Mouse (Mus musculus): Measurements from ENCODE around the gene Phox2b. TPM values are rescaled to one million over a fixed set of nuclear protein-coding genes. Genes with fewer than 3 reads are reported as not detected.

The Phox2b gene
- total and polyA plus RNA-seq, 2 experiments: not detected

DNA sequence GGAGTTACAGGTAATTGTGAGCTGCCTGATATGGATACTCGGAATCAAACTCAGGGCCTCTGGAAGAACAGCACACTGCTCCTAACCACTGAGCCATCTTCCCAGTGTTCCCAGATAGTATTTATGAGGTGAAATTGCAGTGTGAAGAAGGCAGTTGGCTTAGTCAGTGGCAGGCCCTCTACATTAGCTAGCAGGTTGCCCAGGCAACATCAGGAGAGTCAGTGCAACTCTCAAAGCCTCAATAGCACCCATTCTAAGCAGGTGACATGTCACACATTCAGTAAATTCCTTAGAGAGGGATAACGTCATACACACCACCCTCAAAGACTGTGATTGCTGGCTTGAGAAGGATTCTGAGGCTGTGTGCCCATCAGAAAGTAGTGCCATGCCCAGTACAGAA lies 32.6 kb upstream of the Phox2b start:
- TF ChIP-seq POLR2A (IDR thresholded peaks at IDR 0.05; ENCODE audit: extremely low read depth, insufficient read depth, low read length) (no peak), CTCF (IDR thresholded peaks at IDR 0.05; ENCODE audit: low read depth, low read length) (no peak)
- 82% methylated on average over 2 of the region's 2 CpGs for WGBS

DNA sequence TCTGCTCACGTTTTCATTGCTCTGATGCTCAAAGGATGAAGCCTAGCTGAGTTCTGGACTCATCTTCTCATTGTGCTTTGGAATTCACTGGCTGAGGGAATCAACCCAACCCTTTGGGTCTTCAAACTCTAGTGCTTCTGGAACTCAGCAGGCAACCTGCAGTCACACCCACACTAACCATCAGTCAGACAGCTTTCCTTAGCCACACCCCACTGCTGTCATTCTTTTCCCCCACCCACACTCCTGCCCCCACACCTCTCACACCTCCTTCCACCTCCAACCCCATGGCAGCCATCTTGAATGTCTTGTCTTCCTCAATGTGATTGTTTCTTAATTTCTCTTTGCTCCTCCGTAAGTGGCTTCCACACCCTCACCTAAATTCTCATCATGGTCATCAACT lies 7.2 kb upstream of the Phox2b start:
- no peak overlapping the region for H3K4me3 ChIP-seq (ENCODE audit: insufficient read depth, low read depth, low read length)
- no peak for DNase-seq (ENCODE audit: extremely low read depth, low read depth, low spot score)
- H3K27ac ChIP-seq (replicated peaks; ENCODE audit: insufficient read depth, low read depth, low read length): no peak overlapping the region
- H3K27me3 ChIP-seq (ENCODE audit: control insufficient read depth, insufficient read depth, low read length): 0 out of 2 replicates have a peak, but pooled peaks cover 4% of the 10 kb centered on the region
- 75% methylated on average over 2 of the region's 2 CpGs for WGBS
- no peak overlapping the region for H3K9ac ChIP-seq (ENCODE audit: low read depth, low read length)
- no peak for TF ChIP-seq POLR2A (IDR thresholded peaks at IDR 0.05; ENCODE audit: extremely low read depth, insufficient read depth, low read length)
- no peak for TF ChIP-seq CTCF (IDR thresholded peaks at IDR 0.05; ENCODE audit: low read depth, low read length)
- H3K36me3 ChIP-seq (ENCODE audit: control insufficient read depth, insufficient read depth, low read length): no peaks in the 10 kb centered on the region
- H3K79me2 ChIP-seq (ENCODE audit: control insufficient read depth, insufficient read depth, low read length): no peaks in the 10 kb centered on the region
- no peaks in the 10 kb centered on the region for H3K4me1 ChIP-seq (ENCODE audit: control insufficient read depth, insufficient read depth, low read length)

More for the DNA sequence above, 32.6 kb upstream of the Phox2b start:
- Histone ChIP-seq H3K27ac (replicated peaks; ENCODE audit: insufficient read depth, low read depth, low read length) (no peak overlapping the region), H3K4me3 (ENCODE audit: insufficient read depth, low read depth, low read length) (no peak overlapping the region), H3K36me3 (ENCODE audit: control insufficient read depth, insufficient read depth, low read length) (no peaks in the 10 kb centered on the region), H3K79me2 (ENCODE audit: control insufficient read depth, insufficient read depth, low read length) (no peaks in the 10 kb centered on the region), H3K27me3 (ENCODE audit: control insufficient read depth, insufficient read depth, low read length) (no peaks in the 10 kb centered on the region), H3K9ac (ENCODE audit: low read depth, low read length) (no peak overlapping the region), H3K4me1 (ENCODE audit: control insufficient read depth, insufficient read depth, low read length) (no peaks in the 10 kb centered on the region)
- no peak for DNase-seq (ENCODE audit: extremely low read depth, low read depth, low spot score)

DNA sequence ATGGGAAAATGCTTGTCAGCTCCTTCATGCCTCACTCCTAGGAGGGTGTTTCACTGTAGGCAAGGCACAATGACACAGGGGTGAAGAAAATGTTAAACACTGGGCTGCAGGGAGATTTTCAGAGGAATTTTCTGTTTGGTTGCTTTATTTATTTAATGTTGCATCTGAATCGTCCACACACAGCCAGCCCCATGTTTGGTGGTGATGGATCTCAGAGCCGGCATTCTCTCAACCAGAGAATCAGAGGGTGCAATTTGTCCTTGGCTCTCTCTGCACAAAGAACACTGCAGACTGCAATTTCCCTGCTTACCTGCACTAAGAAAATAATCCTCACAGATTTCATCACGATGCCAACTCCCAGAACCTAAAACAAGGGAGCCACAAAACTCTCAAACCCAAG lies 3.9 kb upstream of the Phox2b start:
- Histone ChIP-seq H3K9ac (ENCODE audit: low read depth, low read length) (no peak overlapping the region), H3K27me3 (ENCODE audit: control insufficient read depth, insufficient read depth, low read length) (peaks cover 8% of the 10 kb centered on the region; the same call in 1 of the 2 replicates), H3K79me2 (ENCODE audit: control insufficient read depth, insufficient read depth, low read length) (no peaks in the 10 kb centered on the region), H3K4me1 (ENCODE audit: control insufficient read depth, insufficient read depth, low read length) (no peaks in the 10 kb centered on the region), H3K27ac (replicated peaks; ENCODE audit: insufficient read depth, low read depth, low read length) (no peak overlapping the region), H3K36me3 (ENCODE audit: control insufficient read depth, insufficient read depth, low read length) (no peaks in the 10 kb centered on the region), H3K4me3 (ENCODE audit: insufficient read depth, low read depth, low read length) (no peak overlapping the region)
- TF ChIP-seq CTCF (IDR thresholded peaks at IDR 0.05; ENCODE audit: low read depth, low read length) (no peak), POLR2A (IDR thresholded peaks at IDR 0.05; ENCODE audit: extremely low read depth, insufficient read depth, low read length) (no peak)
- WGBS: 8% methylated on average over 3 of the region's 3 CpGs
- no peak for DNase-seq (ENCODE audit: extremely low read depth, low read depth, low spot score)

DNA sequence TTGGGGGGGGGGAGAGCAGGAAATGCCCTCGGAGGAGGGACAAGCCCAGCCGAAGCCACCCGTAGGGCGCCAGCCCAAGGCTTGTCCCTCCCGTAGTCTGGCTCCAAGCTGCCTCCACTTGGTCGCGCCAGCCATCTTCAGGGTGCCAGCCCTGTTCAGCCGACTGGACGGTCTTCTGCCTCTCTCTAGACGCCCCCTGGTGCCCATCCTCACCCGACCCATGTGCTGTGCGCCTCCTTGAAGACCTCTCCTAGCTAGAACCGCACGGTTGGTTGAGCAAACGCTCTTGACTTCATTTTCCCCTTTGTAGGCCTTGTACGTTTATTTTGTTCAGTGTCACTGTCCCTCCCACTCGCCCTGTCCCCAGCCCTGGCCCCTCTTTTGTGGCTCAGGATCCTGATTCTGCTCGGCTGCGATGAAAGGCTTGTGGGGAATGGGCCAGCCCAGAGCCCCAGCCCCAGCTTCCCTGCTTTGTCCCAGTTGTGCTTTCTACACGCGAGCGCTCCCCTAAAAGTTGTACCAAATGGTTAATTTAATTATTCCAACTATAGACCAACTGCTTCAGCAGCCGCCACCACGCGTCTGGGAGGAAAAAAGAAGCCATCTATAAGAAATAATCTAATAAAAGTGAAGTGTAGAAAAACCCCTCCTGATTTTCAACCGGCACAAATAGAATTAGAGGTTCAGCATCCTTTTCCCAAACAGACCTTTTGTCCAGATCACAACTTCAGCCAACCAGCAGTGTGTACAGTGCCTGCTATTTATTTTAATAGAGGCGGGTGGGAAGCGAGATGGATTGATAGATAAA lies 2.9 kb upstream of the Phox2b start:
- Histone ChIP-seq H3K79me2 (ENCODE audit: control insufficient read depth, insufficient read depth, low read length) (no peaks in the 10 kb centered on the region), H3K9ac (ENCODE audit: low read depth, low read length) (no peak overlapping the region), H3K4me1 (ENCODE audit: control insufficient read depth, insufficient read depth, low read length) (no peaks in the 10 kb centered on the region), H3K36me3 (ENCODE audit: control insufficient read depth, insufficient read depth, low read length) (no peaks in the 10 kb centered on the region), H3K4me3 (ENCODE audit: insufficient read depth, low read depth, low read length) (no peak overlapping the region), H3K27me3 (ENCODE audit: control insufficient read depth, insufficient read depth, low read length) (peaks cover 16% of the 10 kb centered on the region; the same call in 1 of the 2 replicates), H3K27ac (replicated peaks; ENCODE audit: insufficient read depth, low read depth, low read length) (no peak overlapping the region)
- TF ChIP-seq POLR2A (IDR thresholded peaks at IDR 0.05; ENCODE audit: extremely low read depth, insufficient read depth, low read length) (no peak), CTCF (IDR thresholded peaks at IDR 0.05; ENCODE audit: low read depth, low read length) (no peak)
- 9% methylated on average over 28 of the region's 28 CpGs for WGBS
- no peak for DNase-seq (ENCODE audit: extremely low read depth, low read depth, low spot score)

DNA sequence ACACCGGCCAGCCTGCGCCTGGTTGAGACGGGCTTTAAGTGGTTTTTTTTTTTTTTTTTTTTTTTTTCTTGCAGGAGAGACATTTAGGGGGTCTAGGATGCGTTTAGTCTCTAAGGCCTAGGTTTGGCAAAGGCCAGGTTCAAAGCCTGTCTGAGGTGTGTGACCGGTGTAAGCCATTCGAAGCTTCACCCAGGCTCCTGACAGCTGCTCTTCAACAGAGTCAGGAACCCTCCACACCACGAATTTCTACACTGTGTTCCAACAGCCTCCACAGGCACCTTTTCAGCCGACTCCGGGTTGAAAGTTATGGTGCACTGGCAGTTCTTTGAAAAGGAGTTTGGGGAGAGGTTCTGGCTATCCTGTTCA lies 2.3 kb upstream of the Phox2b start:
- Histone ChIP-seq H3K79me2 (ENCODE audit: control insufficient read depth, insufficient read depth, low read length) (no peaks in the 10 kb centered on the region), H3K27me3 (ENCODE audit: control insufficient read depth, insufficient read depth, low read length) (peaks cover 19% of the 10 kb centered on the region), H3K9ac (ENCODE audit: low read depth, low read length) (no peak overlapping the region), H3K27ac (replicated peaks; ENCODE audit: insufficient read depth, low read depth, low read length) (no peak overlapping the region), H3K4me1 (ENCODE audit: control insufficient read depth, insufficient read depth, low read length) (peaks cover 3% of the 10 kb centered on the region; the same call in 1 of the 2 replicates), H3K4me3 (ENCODE audit: insufficient read depth, low read depth, low read length) (no peak overlapping the region), H3K36me3 (ENCODE audit: control insufficient read depth, insufficient read depth, low read length) (no peaks in the 10 kb centered on the region)
- no peak for DNase-seq (ENCODE audit: extremely low read depth, low read depth, low spot score)
- WGBS: 6% methylated on average over 9 of the region's 9 CpGs
- TF ChIP-seq CTCF (IDR thresholded peaks at IDR 0.05; ENCODE audit: low read depth, low read length): no peak
- TF ChIP-seq POLR2A (IDR thresholded peaks at IDR 0.05; ENCODE audit: extremely low read depth, insufficient read depth, low read length): no peak
